Mouse (Mus musculus): ENCODE data around the gene Atoh8. TPM values are rescaled to one million over a fixed set of nuclear protein-coding genes. Genes with fewer than 3 reads are reported as not detected.

Gene Atoh8
- total and polyA plus RNA-seq, 2 experiments from 2014 or later, result 4.5 to 7.1 TPM

GRCm38 (mm10) chr6:72186809-72187208 is 48.6 kb downstream of the Atoh8 start:
- ATAC-seq (ENCODE audit: insufficient read depth, low read depth) (no peak), DNase-seq (ENCODE audit: low spot score) (no peak)
- no peak overlapping the region for H3K4me2 ChIP-seq (ENCODE audit: low read depth, low read length)
- no peak for TF ChIP-seq EP300 (IDR thresholded peaks at IDR 0.05; ENCODE audit: low read depth)
- TF ChIP-seq CTCF (IDR thresholded peaks at IDR 0.05; ENCODE audit: low read depth), result no peak
- no peak overlapping the region for H3K27ac ChIP-seq (ENCODE audit: low read depth)
- no peaks in the 10 kb centered on the region for H3K9me3 ChIP-seq (replicated peaks; ENCODE audit: control insufficient read depth, low read length)
- no peak overlapping the region for H3K4me3 ChIP-seq (ENCODE audit: low read depth, low read length)
- no peak overlapping the region for H3K9ac ChIP-seq (replicated peaks; ENCODE audit: low read depth, low read length)
- WGBS, result 90% methylated on average over 6 of the region's 6 CpGs
- no peaks in the 10 kb centered on the region for H3K36me3 ChIP-seq (replicated peaks; ENCODE audit: control insufficient read depth, insufficient read depth, low read length)
- no peaks in the 10 kb centered on the region for H3K27me3 ChIP-seq (ENCODE audit: control insufficient read depth, insufficient read depth, low read length)
- peaks cover 10% of the 10 kb centered on the region; the same call in 1 of the 2 replicates for H3K4me1 ChIP-seq (ENCODE audit: control insufficient read depth, insufficient read depth)

GRCm38 (mm10) chr6:72185893-72186490 is 49.4 kb downstream of the Atoh8 start:
- Histone ChIP-seq H3K4me3 (ENCODE audit: low read depth, low read length) (no peak overlapping the region), H3K9me3 (replicated peaks; ENCODE audit: control insufficient read depth, low read length) (no peaks in the 10 kb centered on the region), H3K4me2 (ENCODE audit: low read depth, low read length) (no peak overlapping the region), H3K9ac (replicated peaks; ENCODE audit: low read depth, low read length) (no peak overlapping the region), H3K4me1 (ENCODE audit: control insufficient read depth, insufficient read depth) (peaks cover 10% of the 10 kb centered on the region; the same call in 1 of the 2 replicates), H3K27ac (ENCODE audit: low read depth) (no peak overlapping the region), H3K27me3 (ENCODE audit: control insufficient read depth, insufficient read depth, low read length) (no peaks in the 10 kb centered on the region), H3K36me3 (replicated peaks; ENCODE audit: control insufficient read depth, insufficient read depth, low read length) (no peaks in the 10 kb centered on the region)
- ATAC-seq (ENCODE audit: insufficient read depth, low read depth), result peak; percentile 54
- TF ChIP-seq EP300 (IDR thresholded peaks at IDR 0.05; ENCODE audit: low read depth), result no peak
- peak; percentile 98 for TF ChIP-seq CTCF (IDR thresholded peaks at IDR 0.05; ENCODE audit: low read depth)
- 2% methylated on average over 6 of the region's 6 CpGs for WGBS
- DNase-seq (ENCODE audit: low spot score), result peak; percentile 55

GRCm38 (mm10) chr6:72184576-72184975 is 50.8 kb downstream of the Atoh8 start:
- H3K27ac ChIP-seq (ENCODE audit: low read depth), result no peak overlapping the region
- H3K27me3 ChIP-seq (ENCODE audit: control insufficient read depth, insufficient read depth, low read length), result no peaks in the 10 kb centered on the region
- peaks cover 18% of the 10 kb centered on the region for H3K4me1 ChIP-seq (ENCODE audit: control insufficient read depth, insufficient read depth)
- H3K36me3 ChIP-seq (replicated peaks; ENCODE audit: control insufficient read depth, insufficient read depth, low read length), result no peaks in the 10 kb centered on the region
- no peak overlapping the region for H3K4me3 ChIP-seq (ENCODE audit: low read depth, low read length)
- no peaks in the 10 kb centered on the region for H3K9me3 ChIP-seq (replicated peaks; ENCODE audit: control insufficient read depth, low read length)
- TF ChIP-seq EP300 (IDR thresholded peaks at IDR 0.05; ENCODE audit: low read depth) (no peak), CTCF (IDR thresholded peaks at IDR 0.05; ENCODE audit: low read depth) (no peak)
- no peak overlapping the region for H3K9ac ChIP-seq (replicated peaks; ENCODE audit: low read depth, low read length)
- H3K4me2 ChIP-seq (ENCODE audit: low read depth, low read length), result no peak overlapping the region
- 85% methylated on average over 5 of the region's 5 CpGs for WGBS
- no peak for ATAC-seq (ENCODE audit: insufficient read depth, low read depth)
- no peak for DNase-seq (ENCODE audit: low spot score)

- ATAC-seq (ENCODE audit: insufficient read depth, low read depth) (peak; percentile 41; the same call in 1 of the 2 replicates), DNase-seq (ENCODE audit: low spot score) (no peak)
- H3K27me3 ChIP-seq (ENCODE audit: control insufficient read depth, insufficient read depth, low read length), result no peaks in the 10 kb centered on the region
- no peak overlapping the region for H3K4me3 ChIP-seq (ENCODE audit: low read depth, low read length)
- H3K9me3 ChIP-seq (replicated peaks; ENCODE audit: control insufficient read depth, low read length), result no peaks in the 10 kb centered on the region
- WGBS, result 43% methylated on average over 12 of the region's 12 CpGs
- H3K9ac ChIP-seq (replicated peaks; ENCODE audit: low read depth, low read length), result no peak overlapping the region
- H3K4me2 ChIP-seq (ENCODE audit: low read depth, low read length), result no peak overlapping the region
- H3K4me1 ChIP-seq (ENCODE audit: control insufficient read depth, insufficient read depth), result peaks cover 11% of the 10 kb centered on the region; the same call in 1 of the 2 replicates
- no peaks in the 10 kb centered on the region for H3K36me3 ChIP-seq (replicated peaks; ENCODE audit: control insufficient read depth, insufficient read depth, low read length)
- TF ChIP-seq EP300 (IDR thresholded peaks at IDR 0.05; ENCODE audit: low read depth) (no peak), CTCF (IDR thresholded peaks at IDR 0.05; ENCODE audit: low read depth) (no peak)
- H3K27ac ChIP-seq (ENCODE audit: low read depth), result peak overlapping the region; percentile 3; the same call in 1 of the 2 replicates
Measured at GRCm38 (mm10) chr6:72179562-72180502, 55.5 kb downstream of the Atoh8 start.

GRCm38 (mm10) chr6:72179006-72179405 is 56.4 kb downstream of the Atoh8 start:
- Histone ChIP-seq H3K27ac (ENCODE audit: low read depth) (no peak overlapping the region), H3K36me3 (replicated peaks; ENCODE audit: control insufficient read depth, insufficient read depth, low read length) (no peaks in the 10 kb centered on the region), H3K9me3 (replicated peaks; ENCODE audit: control insufficient read depth, low read length) (no peaks in the 10 kb centered on the region), H3K27me3 (ENCODE audit: control insufficient read depth, insufficient read depth, low read length) (no peaks in the 10 kb centered on the region), H3K9ac (replicated peaks; ENCODE audit: low read depth, low read length) (no peak overlapping the region), H3K4me1 (ENCODE audit: control insufficient read depth, insufficient read depth) (peaks cover 11% of the 10 kb centered on the region; the same call in 1 of the 2 replicates), H3K4me3 (ENCODE audit: low read depth, low read length) (no peak overlapping the region), H3K4me2 (ENCODE audit: low read depth, low read length) (no peak overlapping the region)
- ATAC-seq (ENCODE audit: insufficient read depth, low read depth) (no peak), DNase-seq (ENCODE audit: low spot score) (no peak)
- 80% methylated on average over 3 of the region's 3 CpGs for WGBS
- TF ChIP-seq CTCF (IDR thresholded peaks at IDR 0.05; ENCODE audit: low read depth) (no peak), EP300 (IDR thresholded peaks at IDR 0.05; ENCODE audit: low read depth) (no peak)
